Mouse (Mus musculus) forebrain, embryonic 12.5 days (tissue): ENCODE data around the gene Gm21863. TPM values are rescaled to one million over a fixed set of nuclear protein-coding genes. Genes with fewer than 3 reads are reported as not detected.
"Not testable (repeated sequence)": the region's sequence is repeated elsewhere in the genome, so short reads cannot be mapped to it uniquely, and the experiment has no call there.

ENCODE experiments used
- ATAC-seq: fragments of 200-750 bp; cut with Nextera tagmentation; 2 replicates; pipeline ENCODE4 v1.8.0; 2017; ENCODE audit warnings: moderate TSS enrichment; ENCODE audit not compliant: low FRiP score
- H3K27ac ChIP-seq: fragments of 300-500 bp; sonication (generic); 2 replicates; pipeline ENCODE4 v1.5.1; 2016; ENCODE audit warnings: mild to moderate bottlenecking
- H3K27me3 ChIP-seq: fragments of 300-500 bp; sonication (generic); 2 replicates; pipeline ENCODE4 v1.6.1; 2016; ENCODE audit warnings: mild to moderate bottlenecking
- H3K36me3 ChIP-seq: fragments of 300-500 bp; sonication (generic); replicated peaks from 2 replicates; pipeline ENCODE4 v1.6.1; 2016; ENCODE audit warnings: mild to moderate bottlenecking
- H3K4me1 ChIP-seq: fragments of 300-500 bp; sonication (generic); 2 replicates; pipeline ENCODE4 v1.6.1; 2016
- H3K4me2 ChIP-seq: fragments of 300-500 bp; sonication (generic); 2 replicates; pipeline ENCODE4 v1.6.1; 2016; ENCODE audit warnings: mild to moderate bottlenecking, moderate library complexity
- H3K4me3 ChIP-seq: fragments of 300-500 bp; sonication (generic); replicated peaks from 2 replicates; pipeline ENCODE4 v1.5.1; 2016; ENCODE audit warnings: mild to moderate bottlenecking
- H3K9ac ChIP-seq: fragments of 300-500 bp; sonication (generic); 2 replicates; pipeline ENCODE4 v1.6.1; 2016; ENCODE audit warnings: mild to moderate bottlenecking
- H3K9me3 ChIP-seq: fragments of 300-500 bp; sonication (generic); 2 replicates; pipeline ENCODE4 v1.6.1; 2016
- WGBS: fragments of 180-500 bp; shearing (Covaris S2); methylation state at CpG from one replicate; pipeline ENCODE4 v1.1.7; 2016; 5-methylcytosine and 5-hydroxymethylcytosine counted together
- polyA plus RNA-seq: library from polyadenylated mRNA; unstranded; fragments of >200 nt; fragmentation: Nextera tagmentation; extraction: Ambion mirVana; gene quantifications from 2 replicates; pipeline ENCODE4 v1.2.1, GENCODE M21; 2016

Gm21863 gene
- polyA plus RNA-seq: not detected in 2 replicates

- H3K4me2 ChIP-seq, H3K27ac ChIP-seq, H3K9ac ChIP-seq, H3K36me3 ChIP-seq, H3K27me3 ChIP-seq, H3K4me1 ChIP-seq, H3K4me3 ChIP-seq: not testable (repeated sequence)
- 0 out of 2 replicates have a peak, but pooled peaks have one; percentile 71 for ATAC-seq
- 26% methylated on average over 48 of the region's 75 CpGs for WGBS
- H3K9me3 ChIP-seq: peaks cover 27% of the 10 kb centered on the region
Observed at GRCm38 (mm10) chr12:19953869-19954555, at the start of gene Gm21863. Gene Gm21863, plus strand, starts transcription at chr12:19954505.

- peaks cover 27% of the 10 kb centered on the region for H3K9me3 ChIP-seq
- not testable (repeated sequence) for H3K9ac ChIP-seq, ATAC-seq, H3K4me1 ChIP-seq, H3K4me3 ChIP-seq, H3K4me2 ChIP-seq, H3K27ac ChIP-seq, H3K27me3 ChIP-seq, H3K36me3 ChIP-seq
- WGBS: 27% methylated on average over 4 of the region's 4 CpGs
Observed at GRCm38 (mm10) chr12:19928049-19928448, 26.3 kb upstream of the Gm21863 start.
